Mouse (Mus musculus) stomach, embryonic 14.5 days (tissue): Measurements from ENCODE around the gene Ppfibp1. TPM values are rescaled to one million over a fixed set of nuclear protein-coding genes. Genes with fewer than 3 reads are reported as not detected.

ENCODE experiments used
- ATAC-seq: fragments of 200-750 bp; cut with Nextera tagmentation; 2 replicates; pipeline ENCODE4 v1.8.0; 2017; ENCODE audit warnings: low read depth, moderate TSS enrichment; ENCODE audit not compliant: insufficient number of reproducible peaks, insufficient read depth, low FRiP score
- H3K27ac ChIP-seq: fragments of 300-500 bp; sonication (generic); 2 replicates; pipeline ENCODE4 v1.5.1; 2014; ENCODE audit warnings: mild to moderate bottlenecking, low read length, moderate library complexity, mixed read lengths
- H3K27me3 ChIP-seq: fragments of 300-500 bp; sonication (generic); 2 replicates; pipeline ENCODE4 v1.6.1; 2014; ENCODE audit warnings: low read length, control low read depth, mixed read lengths; ENCODE audit not compliant: control insufficient read depth, insufficient read depth
- H3K36me3 ChIP-seq: fragments of 300-500 bp; sonication (generic); 2 replicates; pipeline ENCODE4 v1.6.1; 2014; ENCODE audit warnings: mild to moderate bottlenecking, control low read depth, low read length, moderate library complexity, mixed read lengths; ENCODE audit not compliant: control insufficient read depth, insufficient read depth
- H3K4me1 ChIP-seq: fragments of 300-500 bp; sonication (generic); 2 replicates; pipeline ENCODE4 v1.6.1; 2014; ENCODE audit warnings: low read length, control low read depth, mixed read lengths; ENCODE audit not compliant: control insufficient read depth, insufficient read depth
- H3K4me2 ChIP-seq: fragments of 300-500 bp; sonication (generic); replicated peaks from 2 replicates; pipeline ENCODE4 v1.6.1; 2014; ENCODE audit warnings: low read depth, low read length, control low read depth
- H3K4me3 ChIP-seq: fragments of 300-500 bp; sonication (generic); 2 replicates; pipeline ENCODE4 v1.5.1; 2014; ENCODE audit warnings: low read depth, low read length, control low read depth
- H3K9ac ChIP-seq: fragments of 300-500 bp; sonication (generic); replicated peaks from 2 replicates; pipeline ENCODE4 v1.6.1; 2014; ENCODE audit warnings: low read depth, mild to moderate bottlenecking, control low read depth, low read length, moderate library complexity, mixed read lengths
- H3K9me3 ChIP-seq: fragments of 300-500 bp; sonication (generic); 2 replicates; pipeline ENCODE4 v1.6.1; 2016; ENCODE audit warnings: low read depth, low read length, control low read depth; ENCODE audit not compliant: control insufficient read depth
- WGBS: fragments of 180-500 bp; shearing (Covaris S2); extraction: QIAGEN DNeasy Blood & Tissue Kit; methylation state at CpG from one replicate; pipeline ENCODE4 v1.1.7; 2014; 5-methylcytosine and 5-hydroxymethylcytosine counted together
- polyA plus RNA-seq: library from polyadenylated mRNA; unstranded; fragments of >200 nt; fragmentation: Nextera tagmentation; extraction: Ambion mirVana; gene quantifications from 2 replicates; pipeline ENCODE4 v1.2.1, GENCODE M21; 2014

Ppfibp1 gene
- polyA plus RNA-seq, 1 experiment from 2014 or later = 41.9 TPM

DNA sequence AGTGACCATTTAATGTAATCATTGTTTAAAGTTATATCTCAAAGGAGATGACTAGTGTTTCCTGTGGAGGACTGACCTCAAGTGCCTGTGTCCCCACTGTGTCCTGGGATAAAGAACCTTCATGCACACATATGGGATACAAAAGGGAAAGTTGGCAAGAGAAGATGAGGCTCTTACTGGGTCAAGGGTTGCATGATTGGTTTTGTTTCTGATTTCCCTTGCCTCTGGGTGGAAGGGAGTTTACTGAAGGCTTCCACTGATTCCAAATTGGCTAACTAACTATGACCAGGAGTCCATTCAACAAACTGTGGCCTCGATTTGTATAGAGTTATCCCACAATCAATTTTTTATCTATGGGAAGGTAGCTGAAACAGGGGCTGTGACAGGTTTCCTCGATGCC is 15.3 kb downstream of the Ppfibp1 start:
- ATAC-seq = no peak
- H3K9ac ChIP-seq = no peak overlapping the region
- no peak overlapping the region for H3K4me3 ChIP-seq
- H3K27me3 ChIP-seq = no peaks in the 10 kb centered on the region
- WGBS = 83% methylated on average over 2 of the region's 2 CpGs
- H3K4me2 ChIP-seq = no peak overlapping the region
- no peaks in the 10 kb centered on the region for H3K36me3 ChIP-seq
- H3K9me3 ChIP-seq = no peaks in the 10 kb centered on the region
- peaks cover 4% of the 10 kb centered on the region; the same call in 1 of the 2 replicates for H3K4me1 ChIP-seq
- no peak overlapping the region for H3K27ac ChIP-seq

DNA sequence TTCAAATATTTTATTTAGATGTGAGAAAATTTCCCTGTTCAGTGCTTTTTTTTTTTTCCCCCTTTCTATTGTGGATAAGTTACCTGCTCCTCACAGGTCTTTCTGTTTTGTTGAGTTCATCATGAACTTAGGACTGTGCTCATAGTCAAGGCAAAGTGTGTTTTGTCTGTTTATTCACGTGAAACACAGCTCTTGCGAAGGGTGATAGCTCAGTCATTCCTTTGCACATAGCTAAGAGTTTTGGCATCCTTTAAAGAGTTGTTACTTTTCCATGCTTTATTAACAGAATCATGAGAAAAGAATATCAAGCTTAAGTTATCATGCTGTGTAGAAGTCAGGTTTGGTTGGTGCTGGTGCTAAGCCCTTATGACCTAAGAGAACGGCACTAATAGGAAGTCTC is 16.4 kb downstream of the Ppfibp1 start:
- Histone ChIP-seq H3K4me2 (no peak overlapping the region), H3K9me3 (no peaks in the 10 kb centered on the region), H3K27ac (no peak overlapping the region), H3K4me1 (peaks cover 5% of the 10 kb centered on the region; the same call in 1 of the 2 replicates), H3K27me3 (no peaks in the 10 kb centered on the region), H3K9ac (no peak overlapping the region), H3K36me3 (no peaks in the 10 kb centered on the region), H3K4me3 (no peak overlapping the region)
- WGBS = 83% methylated on average over 3 of the region's 3 CpGs
- ATAC-seq = no peak

DNA sequence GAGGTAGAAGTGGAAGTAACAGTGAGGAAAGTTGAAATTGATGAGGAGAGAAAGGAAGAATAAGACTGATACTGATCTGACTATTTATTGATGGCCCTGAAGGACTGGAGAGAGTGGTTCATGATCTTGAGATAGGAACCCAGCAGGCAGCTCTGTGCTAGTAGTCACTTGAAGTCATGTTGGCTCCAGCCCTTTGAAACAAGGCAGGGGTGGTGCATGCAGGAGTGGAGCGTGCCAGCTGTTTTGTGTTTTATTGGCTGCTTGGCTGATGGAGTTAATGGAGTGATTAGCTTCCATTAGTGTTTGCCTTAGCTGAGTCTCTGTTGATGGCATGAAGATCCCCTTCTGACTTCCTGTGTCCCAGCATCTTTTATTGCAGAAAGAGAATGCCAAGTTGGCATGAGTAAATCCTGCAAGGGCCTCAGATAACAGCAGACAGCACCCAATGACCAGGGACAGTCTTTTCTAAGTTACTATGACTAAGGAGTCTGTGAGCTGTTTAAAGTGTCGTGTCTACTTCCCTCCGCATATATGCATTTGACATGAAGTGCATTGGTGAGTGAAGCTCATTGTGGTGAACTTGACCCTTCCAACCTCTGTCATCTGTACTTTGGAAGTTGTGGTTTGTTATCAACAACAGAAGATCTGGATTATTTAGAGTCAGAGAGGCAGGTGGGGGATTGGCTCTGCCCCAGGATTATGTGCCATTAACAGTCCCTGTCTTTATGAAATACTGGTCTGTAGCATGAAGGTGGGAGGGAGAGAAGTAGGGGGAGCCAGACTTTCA is 17.9 kb downstream of the Ppfibp1 start:
- no peak overlapping the region for H3K9ac ChIP-seq
- ATAC-seq = no peak
- H3K36me3 ChIP-seq = no peaks in the 10 kb centered on the region
- 71% methylated on average over 3 of the region's 3 CpGs for WGBS
- H3K9me3 ChIP-seq = no peaks in the 10 kb centered on the region
- H3K27me3 ChIP-seq = no peaks in the 10 kb centered on the region
- H3K4me3 ChIP-seq = no peak overlapping the region
- H3K4me1 ChIP-seq = peaks cover 6% of the 10 kb centered on the region; the same call in 1 of the 2 replicates
- H3K4me2 ChIP-seq = no peak overlapping the region
- H3K27ac ChIP-seq = no peak overlapping the region

DNA sequence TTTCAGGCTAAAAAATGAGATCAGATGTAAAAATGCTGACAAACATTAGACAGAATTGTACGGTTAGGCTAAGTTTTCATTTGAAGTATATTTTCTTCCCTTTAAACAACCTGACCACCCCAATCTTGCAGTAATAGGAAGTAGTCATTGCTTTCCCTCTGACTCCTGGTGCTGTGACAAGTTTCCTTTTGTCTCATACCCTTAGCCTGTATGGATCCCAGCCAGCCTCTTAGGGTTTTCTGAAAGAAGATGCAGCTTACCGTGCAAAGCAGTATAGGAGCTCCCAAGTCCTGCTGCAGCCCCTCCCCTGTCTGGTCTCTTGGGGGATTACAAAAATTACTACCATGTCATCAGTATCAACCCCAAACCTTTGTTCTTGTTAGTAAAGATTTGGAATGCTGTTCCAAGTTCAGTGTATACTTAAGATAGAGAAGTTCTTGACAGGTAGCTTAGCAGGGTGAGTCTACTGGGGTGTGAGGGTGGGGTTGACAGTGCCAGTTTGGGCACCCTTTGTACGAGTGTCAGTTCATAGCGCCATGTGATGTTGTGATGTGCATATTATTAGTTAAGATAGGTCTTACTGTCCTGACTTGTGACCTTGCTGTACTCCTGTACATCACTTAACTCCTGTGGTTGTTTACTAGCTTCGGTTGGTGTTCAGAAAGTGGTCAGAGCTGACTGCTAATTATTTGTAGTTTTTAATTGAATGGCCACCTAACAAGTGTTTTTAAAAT is 18.9 kb downstream of the Ppfibp1 start:
- WGBS = 68% methylated on average over 5 of the region's 5 CpGs
- ATAC-seq = no peak
- H3K9ac ChIP-seq = no peak overlapping the region
- H3K4me3 ChIP-seq = no peak overlapping the region
- H3K4me1 ChIP-seq = peaks cover 11% of the 10 kb centered on the region; the same call in 1 of the 2 replicates
- no peaks in the 10 kb centered on the region for H3K36me3 ChIP-seq
- no peaks in the 10 kb centered on the region for H3K27me3 ChIP-seq
- no peak overlapping the region for H3K4me2 ChIP-seq
- H3K9me3 ChIP-seq = no peaks in the 10 kb centered on the region
- no peak overlapping the region for H3K27ac ChIP-seq

DNA sequence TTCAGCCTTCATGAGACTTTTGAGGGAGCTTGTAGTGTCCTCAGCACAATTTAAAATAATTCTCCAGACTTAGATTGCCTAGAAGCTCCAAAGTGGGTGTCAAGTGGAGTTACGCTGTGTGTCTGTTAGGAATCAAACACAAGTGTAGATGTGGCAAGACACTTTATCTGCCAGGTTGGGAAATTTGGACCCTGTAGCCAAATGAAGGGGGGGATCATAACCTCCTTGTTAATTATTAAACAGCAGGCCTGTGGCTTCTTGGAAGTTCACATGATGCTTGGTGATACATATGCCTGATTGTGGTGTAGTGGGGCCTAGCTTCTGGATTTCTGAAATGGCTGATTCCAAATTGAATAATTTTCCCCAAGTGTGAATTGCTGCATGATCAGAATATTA is 19.5 kb downstream of the Ppfibp1 start:
- H3K4me1 ChIP-seq = peaks cover 11% of the 10 kb centered on the region; the same call in 1 of the 2 replicates
- H3K9ac ChIP-seq = no peak overlapping the region
- H3K4me2 ChIP-seq = no peak overlapping the region
- H3K36me3 ChIP-seq = no peaks in the 10 kb centered on the region
- no peak overlapping the region for H3K27ac ChIP-seq
- no peak overlapping the region for H3K4me3 ChIP-seq
- H3K27me3 ChIP-seq = no peaks in the 10 kb centered on the region
- ATAC-seq = no peak
- no peaks in the 10 kb centered on the region for H3K9me3 ChIP-seq
- 98% methylated on average over 1 of the region's 1 CpGs for WGBS

DNA sequence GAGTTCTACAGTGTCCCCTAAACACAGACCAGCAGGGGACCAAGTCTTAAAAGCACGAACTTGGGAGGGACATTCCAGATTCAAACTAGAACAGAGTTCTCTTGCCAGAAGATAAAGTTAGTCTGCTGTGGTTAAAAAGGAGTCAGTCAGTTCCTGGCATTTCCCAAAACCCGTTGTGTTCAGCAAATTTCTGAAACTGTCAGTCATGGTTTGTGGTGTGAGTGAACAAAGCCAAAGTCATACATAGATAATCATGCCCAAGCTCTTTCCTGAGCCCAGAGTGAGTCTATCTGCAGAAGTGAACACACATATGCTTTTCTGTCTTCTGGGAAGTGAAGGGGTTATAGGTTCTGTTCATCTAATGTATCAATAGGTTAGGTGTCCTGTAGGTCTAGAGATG is 20.5 kb downstream of the Ppfibp1 start:
- H3K9ac ChIP-seq = no peak overlapping the region

DNA sequence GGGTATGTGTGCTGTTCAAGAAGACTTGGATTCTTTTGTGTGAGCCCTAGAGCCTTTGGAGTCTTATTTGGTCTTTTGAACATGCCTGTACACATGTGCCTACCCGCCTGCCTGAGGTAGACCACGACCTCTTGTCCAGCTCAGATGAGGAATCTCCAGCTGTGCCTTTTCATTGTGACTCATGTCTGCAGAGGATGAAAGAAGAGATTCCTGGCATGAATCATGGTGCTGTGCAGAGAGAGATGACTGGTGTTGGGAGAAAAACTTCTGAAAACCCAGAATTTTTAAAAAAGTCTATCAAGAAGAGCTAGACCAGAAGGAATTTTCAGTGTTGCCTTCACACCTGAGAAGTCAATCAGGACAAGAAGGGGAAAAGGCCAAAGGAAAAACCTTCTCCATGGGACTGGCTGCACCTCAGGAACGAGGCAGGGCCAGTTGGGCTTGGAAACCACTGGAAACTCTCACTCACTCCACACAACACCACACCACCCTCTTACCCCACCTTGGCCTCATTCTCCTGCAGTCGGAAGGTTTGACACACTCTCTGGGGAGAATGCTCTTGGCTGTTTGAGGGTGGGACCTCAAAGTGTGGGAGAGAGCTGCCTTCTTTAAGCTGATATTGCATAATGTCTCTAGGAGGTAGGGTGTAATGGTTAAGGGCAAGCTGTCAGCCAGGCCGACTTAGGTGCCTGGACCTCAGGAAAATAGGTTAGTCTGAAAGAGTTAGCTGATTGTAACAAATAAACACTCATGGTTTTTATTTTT is 21.6 kb downstream of the Ppfibp1 start:
- no peak for ATAC-seq
- peaks cover 23% of the 10 kb centered on the region; the same call in 1 of the 2 replicates for H3K4me1 ChIP-seq

More for the DNA sequence above, 20.5 kb downstream of the Ppfibp1 start:
- no peaks in the 10 kb centered on the region for H3K27me3 ChIP-seq
- no peaks in the 10 kb centered on the region for H3K36me3 ChIP-seq
- no peak overlapping the region for H3K27ac ChIP-seq
- 76% methylated on average over 2 of the region's 2 CpGs for WGBS
- H3K4me2 ChIP-seq = no peak overlapping the region
- no peak overlapping the region for H3K4me3 ChIP-seq
- ATAC-seq = no peak
- no peaks in the 10 kb centered on the region for H3K9me3 ChIP-seq
- H3K4me1 ChIP-seq = peaks cover 19% of the 10 kb centered on the region; the same call in 1 of the 2 replicates

DNA sequence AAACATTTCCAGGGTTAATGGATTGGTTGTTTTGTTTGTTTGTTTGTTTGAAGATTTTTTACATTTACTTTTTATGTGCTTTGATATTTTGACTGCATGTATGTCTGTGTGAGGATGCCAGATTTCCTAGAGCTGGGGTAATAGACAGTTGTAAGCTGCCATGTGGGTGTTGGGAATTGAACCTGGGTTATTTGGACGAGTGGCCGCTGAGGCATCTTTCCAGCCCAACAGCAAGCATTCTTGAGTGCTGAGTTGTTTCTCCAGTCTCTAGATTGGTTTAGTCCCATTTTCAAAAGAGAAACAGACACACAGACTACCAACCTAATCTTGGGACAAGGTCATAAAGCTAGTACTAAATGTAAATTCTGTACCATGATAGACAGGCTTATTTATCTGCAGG is 22.5 kb downstream of the Ppfibp1 start:
- WGBS = 89% methylated on average over 2 of the region's 2 CpGs

More for the DNA sequence above, 21.6 kb downstream of the Ppfibp1 start:
- Histone ChIP-seq H3K27me3 (no peaks in the 10 kb centered on the region), H3K9me3 (no peaks in the 10 kb centered on the region), H3K27ac (no peak overlapping the region), H3K4me3 (no peak overlapping the region), H3K36me3 (no peaks in the 10 kb centered on the region), H3K9ac (no peak overlapping the region), H3K4me2 (no peak overlapping the region)
- 61% methylated on average over 5 of the region's 5 CpGs for WGBS

More for the DNA sequence above, 22.5 kb downstream of the Ppfibp1 start:
- Histone ChIP-seq H3K27me3 (no peaks in the 10 kb centered on the region), H3K9ac (no peak overlapping the region), H3K9me3 (no peaks in the 10 kb centered on the region), H3K4me2 (no peak overlapping the region), H3K36me3 (no peaks in the 10 kb centered on the region), H3K4me1 (peaks cover 23% of the 10 kb centered on the region; the same call in 1 of the 2 replicates), H3K4me3 (no peak overlapping the region), H3K27ac (no peak overlapping the region)
- no peak for ATAC-seq
